Mouse (Mus musculus): ENCODE data around the gene Fam227b. TPM values are rescaled to one million over a fixed set of nuclear protein-coding genes. Genes with fewer than 3 reads are reported as not detected.
A peak's percentile ranks its signal among the peaks of the same experiment; 100 is the strongest.

Gene Fam227b
- polyA plus RNA-seq, 1 experiment from 2014 or later = not detected

DNA sequence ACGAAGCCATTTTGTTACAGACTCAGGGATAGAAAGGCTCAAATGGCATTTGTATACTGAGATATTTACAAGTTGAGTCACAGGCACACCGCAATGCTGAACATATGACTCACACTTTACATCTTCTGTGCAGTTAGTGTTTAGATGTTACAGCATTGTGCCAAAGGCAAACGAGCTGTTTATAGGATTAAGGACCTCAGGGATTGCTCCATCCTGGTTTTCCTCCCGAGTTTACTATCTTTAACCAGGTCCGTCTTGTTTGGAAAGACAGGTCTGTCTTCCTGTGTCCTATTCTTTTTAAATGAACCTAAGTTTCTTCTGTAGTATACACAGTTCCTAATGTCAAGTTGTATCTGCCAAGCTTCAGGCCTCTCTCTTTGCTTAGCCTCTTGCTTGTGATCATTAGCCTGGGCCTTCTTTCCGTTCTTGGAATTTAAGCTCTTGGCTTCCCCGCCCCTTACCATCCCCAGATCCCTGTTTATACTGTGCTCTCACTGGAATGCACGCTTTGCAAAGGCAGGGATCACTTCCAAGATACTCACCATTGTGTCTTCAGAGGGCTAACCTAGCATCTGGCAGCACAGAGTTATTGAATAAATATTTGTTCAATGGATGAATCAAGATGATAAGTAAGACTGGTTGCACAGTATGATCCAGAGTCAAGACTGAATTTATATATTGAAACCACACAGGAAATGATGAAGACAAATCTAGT, 120.5 kb downstream of the Fam227b start:
- no peaks in the 10 kb centered on the region for H3K9me3 ChIP-seq
- no peak overlapping the region for H3K4me3 ChIP-seq
- no peaks in the 10 kb centered on the region for H3K27me3 ChIP-seq
- ATAC-seq (ENCODE audit: low FRiP score) = no peak
- no peak overlapping the region for H3K4me2 ChIP-seq
- H3K27ac ChIP-seq = no peak overlapping the region
- no peaks in the 10 kb centered on the region for H3K36me3 ChIP-seq
- no peak overlapping the region for H3K9ac ChIP-seq
- no peaks in the 10 kb centered on the region; the same call in 1 of the 2 replicates for H3K4me1 ChIP-seq (replicated peaks)
- WGBS = 77% methylated on average over 8 of the region's 8 CpGs

DNA sequence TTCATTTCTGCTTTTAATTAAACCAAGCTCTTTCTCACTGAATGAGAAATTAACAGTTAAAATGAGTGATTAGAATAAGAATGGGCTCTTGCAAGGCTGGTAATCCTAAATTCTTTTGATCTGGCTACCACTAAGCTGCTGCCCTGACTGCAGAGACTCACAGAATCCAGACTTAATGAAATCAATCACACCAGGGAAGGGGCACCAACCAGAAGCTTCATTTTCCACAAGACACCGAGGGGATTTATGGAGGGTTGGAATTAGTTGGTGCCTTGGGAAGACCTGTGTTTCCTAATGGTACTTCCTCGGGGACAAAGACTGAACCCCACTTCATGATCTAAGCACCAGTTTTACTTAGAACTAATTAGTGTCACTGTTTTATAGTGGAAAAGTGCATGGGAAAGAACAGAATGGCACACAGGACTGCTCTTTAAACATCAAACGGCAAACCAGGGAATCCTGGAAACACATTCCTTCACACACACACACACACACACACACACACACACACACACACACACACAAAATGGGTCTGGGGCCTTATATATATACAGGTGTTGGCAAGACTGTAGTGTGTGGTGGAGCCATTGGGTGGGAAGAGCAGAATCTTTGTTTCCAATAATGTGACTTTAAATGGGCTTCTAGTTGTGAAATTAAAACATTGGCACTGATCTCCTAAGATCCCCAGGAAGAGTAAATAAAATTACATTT, 135.9 kb downstream of the Fam227b start:
- Histone ChIP-seq H3K36me3 (no peaks in the 10 kb centered on the region), H3K27ac (no peak overlapping the region), H3K4me3 (no peak overlapping the region), H3K9ac (no peak overlapping the region), H3K9me3 (no peaks in the 10 kb centered on the region), H3K4me2 (no peak overlapping the region), H3K27me3 (no peaks in the 10 kb centered on the region), H3K4me1 (replicated peaks) (peaks cover 10% of the 10 kb centered on the region)
- 40% methylated on average over 3 of the region's 3 CpGs for WGBS
- ATAC-seq (ENCODE audit: low FRiP score) = no peak

DNA sequence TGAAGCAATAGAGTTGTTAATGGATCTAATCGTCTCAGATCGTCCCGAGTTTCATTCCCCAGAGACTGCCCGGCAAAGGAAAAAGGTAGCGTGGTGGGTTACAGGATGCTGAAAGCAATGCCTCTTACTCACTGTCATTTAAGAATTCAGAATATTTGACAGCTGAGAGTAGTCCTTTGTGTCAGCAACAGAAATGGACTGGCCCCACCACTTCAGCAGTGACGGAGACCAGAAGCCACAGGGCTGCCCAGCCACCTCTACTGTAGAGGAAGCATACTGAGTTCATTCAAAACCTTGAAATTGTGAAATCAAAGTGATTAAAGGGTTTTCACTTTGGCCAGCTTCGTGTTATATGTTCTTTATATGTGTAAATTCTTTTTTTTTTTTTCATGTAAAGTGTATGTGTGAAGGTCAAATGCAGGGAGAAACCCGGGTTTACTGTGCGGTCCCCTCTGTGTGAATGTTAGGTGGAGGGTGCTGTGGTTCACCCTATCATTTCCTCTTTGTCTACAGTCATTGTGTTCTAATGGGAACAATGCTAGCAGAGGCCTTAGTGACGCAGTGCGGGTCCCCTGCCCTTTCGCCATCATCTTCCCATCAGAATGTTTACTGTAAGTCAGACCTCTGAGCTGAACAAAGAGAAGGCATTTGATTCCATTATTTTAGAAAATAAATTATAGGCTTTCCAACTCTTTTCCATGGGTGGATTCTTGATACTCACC, 136.7 kb downstream of the Fam227b start:
- Histone ChIP-seq H3K4me3 (no peak overlapping the region), H3K27me3 (no peaks in the 10 kb centered on the region)

DNA sequence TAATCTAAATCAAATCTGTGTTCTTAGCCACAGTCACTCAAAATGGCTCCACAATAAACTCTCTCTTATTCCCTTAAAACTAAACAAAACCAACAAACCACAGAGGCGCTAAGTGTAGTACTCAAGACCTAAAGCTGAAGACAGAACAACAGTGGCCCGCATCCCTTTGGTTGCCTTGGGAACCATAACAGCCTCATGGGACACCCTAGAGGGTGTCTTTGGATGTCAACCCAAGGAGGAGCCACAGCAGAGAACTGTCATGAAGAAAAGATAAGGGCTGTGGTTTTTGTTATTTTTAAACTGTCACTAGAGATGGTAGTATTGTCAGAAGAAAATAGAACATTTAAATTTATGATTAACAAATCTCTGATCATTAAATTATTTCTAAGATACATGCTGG, 145.1 kb downstream of the Fam227b start:
- no peak; the same call in 1 of the 2 replicates for ATAC-seq (ENCODE audit: low FRiP score)
- Histone ChIP-seq H3K9me3 (no peaks in the 10 kb centered on the region), H3K9ac (no peak overlapping the region), H3K27me3 (no peaks in the 10 kb centered on the region), H3K4me3 (no peak overlapping the region), H3K36me3 (no peaks in the 10 kb centered on the region), H3K27ac (no peak overlapping the region), H3K4me2 (no peak overlapping the region), H3K4me1 (replicated peaks) (no peaks in the 10 kb centered on the region)
- 51% methylated on average over 2 of the region's 2 CpGs for WGBS

More for the DNA sequence above, 136.7 kb downstream of the Fam227b start:
- Histone ChIP-seq H3K36me3 (no peaks in the 10 kb centered on the region), H3K4me2 (no peak overlapping the region), H3K9ac (no peak overlapping the region), H3K27ac (no peak overlapping the region), H3K4me1 (replicated peaks) (peaks cover 10% of the 10 kb centered on the region), H3K9me3 (no peaks in the 10 kb centered on the region)
- 43% methylated on average over 12 of the region's 12 CpGs for WGBS
- ATAC-seq (ENCODE audit: low FRiP score) = no peak

DNA sequence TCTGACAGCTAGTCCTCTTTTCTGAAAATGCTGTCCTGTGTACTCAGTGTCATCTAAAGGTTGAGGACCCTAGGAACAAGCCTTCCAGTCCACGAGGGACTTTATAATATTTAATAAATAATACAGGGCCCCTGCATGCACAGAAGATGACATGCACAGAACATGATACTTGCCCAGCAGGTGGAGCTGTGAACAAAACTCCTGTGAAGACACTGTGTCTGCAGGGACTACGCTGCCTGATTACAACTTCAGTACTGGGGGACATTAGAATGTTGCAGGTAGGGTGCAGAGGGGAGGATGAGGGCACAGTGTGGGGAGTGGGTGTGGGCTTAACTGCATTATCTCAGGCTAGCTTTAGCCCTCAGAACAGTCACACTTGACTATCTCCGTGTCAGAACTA, 145.7 kb downstream of the Fam227b start:
- no peak overlapping the region for H3K4me3 ChIP-seq
- 46% methylated on average over 3 of the region's 3 CpGs for WGBS
- H3K4me1 ChIP-seq (replicated peaks) = no peaks in the 10 kb centered on the region
- H3K4me2 ChIP-seq = no peak overlapping the region
- H3K36me3 ChIP-seq = no peaks in the 10 kb centered on the region
- no peak overlapping the region for H3K9ac ChIP-seq
- no peaks in the 10 kb centered on the region for H3K9me3 ChIP-seq
- ATAC-seq (ENCODE audit: low FRiP score) = peak; percentile 75; the same call in 1 of the 2 replicates
- H3K27ac ChIP-seq = no peak overlapping the region
- H3K27me3 ChIP-seq = no peaks in the 10 kb centered on the region

DNA sequence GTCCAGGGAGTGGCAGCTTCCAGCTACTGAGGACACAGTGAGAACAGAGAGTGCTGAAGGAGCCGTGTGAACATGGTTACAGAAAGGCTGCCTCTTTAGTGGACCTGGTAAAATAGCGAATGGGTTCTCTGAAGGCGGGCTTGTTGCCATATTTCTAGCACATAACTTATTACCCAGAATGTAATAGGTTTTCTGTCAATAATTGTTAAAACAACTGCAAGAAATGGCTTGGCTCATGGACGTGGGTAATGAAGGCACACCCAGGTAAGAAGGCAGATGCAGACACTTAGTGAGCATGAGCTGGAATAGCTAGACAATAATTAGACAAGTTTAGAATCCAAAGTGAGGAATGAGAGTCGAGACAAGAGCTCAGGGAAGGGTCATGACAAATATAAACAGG, 149.5 kb downstream of the Fam227b start:
- no peak overlapping the region for H3K27ac ChIP-seq
- H3K36me3 ChIP-seq = no peaks in the 10 kb centered on the region
- ATAC-seq (ENCODE audit: low FRiP score) = no peak
- H3K4me2 ChIP-seq = no peak overlapping the region
- H3K27me3 ChIP-seq = no peaks in the 10 kb centered on the region
- H3K4me3 ChIP-seq = no peak overlapping the region
- no peaks in the 10 kb centered on the region for H3K4me1 ChIP-seq (replicated peaks)
- H3K9ac ChIP-seq = no peak overlapping the region
- WGBS = 81% methylated on average over 5 of the region's 5 CpGs
- no peaks in the 10 kb centered on the region for H3K9me3 ChIP-seq

DNA sequence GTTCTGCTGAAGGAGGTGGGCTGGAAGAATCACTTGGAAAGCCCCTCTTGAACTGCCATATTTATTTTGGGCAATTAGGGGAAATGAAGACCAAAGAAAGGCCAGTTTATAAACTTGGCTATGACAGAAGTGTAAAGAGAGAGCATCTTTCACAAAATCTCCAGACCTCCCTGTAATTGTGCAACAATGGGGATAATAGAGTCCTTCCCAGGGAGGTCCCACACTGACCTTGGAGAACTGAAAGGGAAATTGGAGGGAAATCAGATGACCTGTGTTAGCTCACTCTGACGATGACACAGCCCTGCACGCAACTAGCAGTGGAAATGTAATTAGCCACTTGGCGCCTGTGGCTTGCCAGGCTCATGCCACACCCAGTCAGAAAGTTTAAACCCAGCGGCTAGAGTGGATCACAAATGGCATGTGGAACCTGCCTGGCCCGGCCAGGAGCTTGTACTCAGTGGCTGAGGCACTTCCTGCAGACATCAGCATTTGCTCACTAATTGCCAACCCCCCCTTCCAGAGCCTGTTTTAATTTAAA, 175.9 kb downstream of the Fam227b start:
- Histone ChIP-seq H3K4me3 (no peak overlapping the region), H3K4me2 (no peak overlapping the region), H3K4me1 (replicated peaks) (no peaks in the 10 kb centered on the region), H3K9me3 (no peaks in the 10 kb centered on the region), H3K27me3 (no peaks in the 10 kb centered on the region), H3K27ac (no peak overlapping the region), H3K9ac (no peak overlapping the region), H3K36me3 (peaks cover 6% of the 10 kb centered on the region; the same call in 1 of the 2 replicates)
- WGBS = 74% methylated on average over 5 of the region's 5 CpGs
- ATAC-seq (ENCODE audit: low FRiP score) = no peak

DNA sequence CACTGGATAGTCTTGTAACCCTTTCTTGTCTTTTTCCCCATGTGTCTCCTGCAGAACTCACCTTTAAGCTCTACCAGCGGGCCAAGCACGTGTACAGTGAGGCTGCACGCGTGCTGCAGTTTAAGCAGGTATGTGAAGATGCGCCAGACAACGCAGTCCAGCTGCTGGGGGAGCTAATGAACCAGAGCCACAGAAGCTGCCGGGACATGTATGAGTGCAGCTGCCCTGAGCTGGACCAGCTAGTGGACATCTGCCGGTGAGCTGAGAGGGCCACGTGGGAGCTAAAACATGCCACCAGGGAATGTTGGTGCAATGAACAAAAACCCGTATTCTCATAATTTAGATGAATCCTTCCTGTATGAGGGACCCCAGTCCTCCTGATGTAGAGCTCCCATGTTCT, 176.6 kb downstream of the Fam227b start:
- Histone ChIP-seq H3K36me3 (peaks cover 6% of the 10 kb centered on the region; the same call in 1 of the 2 replicates), H3K9me3 (no peaks in the 10 kb centered on the region), H3K4me1 (replicated peaks) (no peaks in the 10 kb centered on the region), H3K9ac (no peak overlapping the region), H3K27ac (no peak overlapping the region), H3K4me2 (no peak overlapping the region), H3K27me3 (no peaks in the 10 kb centered on the region), H3K4me3 (no peak overlapping the region)
- no peak for ATAC-seq (ENCODE audit: low FRiP score)
- 93% methylated on average over 10 of the region's 10 CpGs for WGBS

DNA sequence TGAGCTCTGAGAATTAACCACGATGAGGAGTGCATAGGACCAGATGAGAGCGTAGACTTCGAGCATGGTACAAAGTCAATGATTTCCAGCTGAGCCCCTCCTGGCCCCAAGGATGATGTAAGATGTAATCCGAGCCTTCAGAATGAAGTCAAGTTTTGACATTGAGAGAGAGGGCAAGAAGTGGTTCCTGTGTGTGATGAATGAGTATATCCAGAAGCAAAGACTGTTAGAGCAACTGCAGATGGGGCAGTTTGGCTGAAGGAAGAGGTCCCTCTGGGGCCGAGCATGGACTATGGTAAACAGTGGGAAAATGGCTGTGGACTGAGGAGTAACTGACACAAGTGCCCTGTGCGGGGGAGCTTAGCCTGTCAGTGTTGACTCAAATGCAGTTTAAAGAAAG, 178.6 kb downstream of the Fam227b start:
- no peak overlapping the region for H3K4me2 ChIP-seq

DNA sequence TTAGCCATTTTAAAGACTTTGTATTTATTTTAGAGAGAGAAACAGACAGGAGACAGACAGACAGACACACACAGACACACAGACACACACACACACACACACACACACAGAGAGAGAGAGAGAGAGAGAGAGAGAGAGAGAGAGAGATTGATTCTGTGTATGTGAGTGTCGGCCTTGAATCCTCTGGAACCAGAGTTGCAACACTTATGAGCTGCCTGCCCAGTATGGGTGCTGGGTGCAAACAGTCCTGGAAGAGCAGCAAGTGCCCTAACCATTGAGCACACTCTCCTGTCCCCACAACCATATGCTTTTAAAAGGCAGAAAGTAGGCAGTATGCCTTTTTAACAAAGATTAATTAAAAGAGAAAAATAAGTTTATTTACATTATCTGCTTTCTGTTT, 183.0 kb downstream of the Fam227b start:
- WGBS = 71% methylated on average over 1 of the region's 1 CpGs
- H3K4me1 ChIP-seq (replicated peaks) = no peaks in the 10 kb centered on the region
- no peak overlapping the region for H3K9ac ChIP-seq
- no peak overlapping the region for H3K4me3 ChIP-seq
- no peaks in the 10 kb centered on the region; the same call in 1 of the 2 replicates for H3K36me3 ChIP-seq
- no peak for ATAC-seq (ENCODE audit: low FRiP score)
- H3K9me3 ChIP-seq = no peaks in the 10 kb centered on the region
- H3K4me2 ChIP-seq = no peak overlapping the region
- no peak overlapping the region for H3K27ac ChIP-seq
- no peaks in the 10 kb centered on the region for H3K27me3 ChIP-seq

More for the DNA sequence above, 178.6 kb downstream of the Fam227b start:
- H3K27ac ChIP-seq = no peak overlapping the region
- no peaks in the 10 kb centered on the region for H3K27me3 ChIP-seq
- H3K4me1 ChIP-seq (replicated peaks) = no peaks in the 10 kb centered on the region
- peaks cover 6% of the 10 kb centered on the region; the same call in 1 of the 2 replicates for H3K36me3 ChIP-seq
- H3K9me3 ChIP-seq = no peaks in the 10 kb centered on the region
- WGBS = 72% methylated on average over 6 of the region's 6 CpGs
- H3K9ac ChIP-seq = no peak overlapping the region
- ATAC-seq (ENCODE audit: low FRiP score) = no peak
- H3K4me3 ChIP-seq = no peak overlapping the region

DNA sequence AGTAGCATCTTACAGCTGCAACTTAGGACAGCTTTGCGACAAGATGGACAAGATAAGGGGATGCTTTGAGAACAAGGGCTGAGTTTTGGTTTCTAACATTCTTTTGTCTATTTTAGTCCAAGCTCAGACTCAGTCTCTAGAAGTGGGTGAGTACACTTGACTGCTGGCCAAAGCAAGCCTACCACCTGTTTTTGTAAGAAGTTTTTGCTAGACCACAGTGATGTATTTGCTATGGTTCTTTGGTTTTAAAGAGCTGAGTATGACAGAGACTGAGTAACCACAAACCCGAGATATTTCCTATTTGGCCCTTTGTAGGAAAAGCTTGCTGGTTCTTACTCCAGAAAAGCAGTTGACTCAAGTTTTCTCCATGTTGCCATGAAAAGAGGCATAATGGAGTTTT, 203.6 kb downstream of the Fam227b start:
- Histone ChIP-seq H3K9me3 (no peaks in the 10 kb centered on the region), H3K4me2 (no peak overlapping the region), H3K4me1 (replicated peaks) (no peaks in the 10 kb centered on the region), H3K4me3 (no peak overlapping the region), H3K27ac (no peak overlapping the region), H3K9ac (no peak overlapping the region), H3K36me3 (peaks cover 22% of the 10 kb centered on the region), H3K27me3 (no peaks in the 10 kb centered on the region)
- no peak for ATAC-seq (ENCODE audit: low FRiP score)
- 92% methylated on average over 2 of the region's 2 CpGs for WGBS

DNA sequence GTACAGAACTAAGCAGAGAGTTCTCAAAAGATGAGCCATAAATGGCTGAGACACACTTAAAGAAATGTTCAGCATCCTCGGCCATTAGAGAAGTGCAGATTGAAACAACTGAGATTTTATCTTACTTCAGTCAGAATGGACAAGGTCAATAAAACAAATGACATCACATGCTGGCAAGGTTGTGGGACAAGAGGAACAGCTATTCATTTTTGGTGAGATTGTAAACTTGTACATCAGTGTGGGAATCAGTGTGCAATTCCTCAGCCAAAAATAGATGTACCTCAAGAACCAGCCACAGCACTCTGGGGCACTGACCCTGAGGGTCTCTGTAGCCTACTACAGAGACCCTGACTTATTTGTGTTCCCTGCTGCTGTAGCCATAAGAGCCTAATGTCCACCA, 208.5 kb downstream of the Fam227b start:
- no peak overlapping the region for H3K4me3 ChIP-seq
- H3K4me2 ChIP-seq = no peak overlapping the region
- H3K27ac ChIP-seq = no peak overlapping the region
- H3K36me3 ChIP-seq = peaks cover 9% of the 10 kb centered on the region; the same call in 1 of the 2 replicates
- 83% methylated on average over 1 of the region's 1 CpGs for WGBS
- 0 out of 2 replicates have a peak, but pooled peaks cover 2% of the 10 kb centered on the region for H3K9me3 ChIP-seq
- no peaks in the 10 kb centered on the region for H3K4me1 ChIP-seq (replicated peaks)
- H3K9ac ChIP-seq = no peak overlapping the region
- ATAC-seq (ENCODE audit: low FRiP score) = no peak
- H3K27me3 ChIP-seq = no peaks in the 10 kb centered on the region
